Mouse (Mus musculus) liver, embryonic 13.5 days (tissue): ENCODE measurements at regions not wholly inside any gene's neighbourhood (a gene's known extent, or its start where the extent isn't known, plus 50 kb on each side); places are given as distances from the start of the nearest gene placed in this dataset.

ENCODE experiments used
- ATAC-seq: fragments of 200-750 bp; cut with Nextera tagmentation; 2 replicates; pipeline ENCODE4 v1.8.0; 2017; ENCODE audit warnings: low read depth, mild to moderate bottlenecking, moderate number of reproducible peaks, moderate library complexity
- DNase-seq: peaks from one replicate; pipeline ENCODE4 v3.0.0; 2022
- H3K27ac ChIP-seq: fragments of 300-500 bp; sonication (generic); 2 replicates; pipeline ENCODE4 v1.5.1; 2015; ENCODE audit warnings: moderate library complexity, mild to moderate bottlenecking, inconsistent platforms
- H3K27me3 ChIP-seq: fragments of 300-500 bp; sonication (generic); 2 replicates; pipeline ENCODE4 v1.6.1; 2015; ENCODE audit warnings: mild to moderate bottlenecking, inconsistent platforms
- H3K36me3 ChIP-seq: fragments of 300-500 bp; sonication (generic); 2 replicates; pipeline ENCODE4 v1.6.1; 2015; ENCODE audit warnings: mild to moderate bottlenecking, inconsistent platforms
- H3K4me1 ChIP-seq: fragments of 300-500 bp; sonication (generic); replicated peaks from 2 replicates; pipeline ENCODE4 v1.6.1; 2015; ENCODE audit warnings: inconsistent platforms
- H3K4me2 ChIP-seq: fragments of 300-500 bp; sonication (generic); 2 replicates; pipeline ENCODE4 v1.6.1; 2015; ENCODE audit warnings: inconsistent platforms, mild to moderate bottlenecking, moderate library complexity
- H3K4me3 ChIP-seq: fragments of 300-500 bp; sonication (generic); replicated peaks from 2 replicates; pipeline ENCODE4 v1.5.1; 2015; ENCODE audit warnings: mild to moderate bottlenecking, inconsistent platforms
- H3K9ac ChIP-seq: fragments of 300-500 bp; sonication (generic); 2 replicates; pipeline ENCODE4 v1.6.1; 2015; ENCODE audit warnings: mild to moderate bottlenecking, inconsistent platforms
- H3K9me3 ChIP-seq: fragments of 300-500 bp; sonication (generic); replicated peaks from 2 replicates; pipeline ENCODE4 v1.6.1; 2016; ENCODE audit warnings: inconsistent platforms
- WGBS: fragments of 180-500 bp; shearing (Covaris S2); methylation state at CpG from one replicate; pipeline ENCODE4 v1.1.7; 2015; ENCODE audit not compliant: insufficient replicate concordance; 5-methylcytosine and 5-hydroxymethylcytosine counted together

- Histone ChIP-seq H3K4me2 (no peak overlapping the region), H3K4me1 (no peaks in the 10 kb centered on the region), H3K9me3 (no peaks in the 10 kb centered on the region), H3K9ac (no peak overlapping the region), H3K27me3 (no peaks in the 10 kb centered on the region), H3K4me3 (no peak overlapping the region), H3K27ac (no peak overlapping the region), H3K36me3 (no peaks in the 10 kb centered on the region)
- no peak for ATAC-seq
- no peak for DNase-seq
- 59% methylated on average over 3 of the region's 3 CpGs for WGBS
These were observed 133.5 kb upstream of the Dph6 start for GRCm38 (mm10) chr2:114788251-114788650.

DNA sequence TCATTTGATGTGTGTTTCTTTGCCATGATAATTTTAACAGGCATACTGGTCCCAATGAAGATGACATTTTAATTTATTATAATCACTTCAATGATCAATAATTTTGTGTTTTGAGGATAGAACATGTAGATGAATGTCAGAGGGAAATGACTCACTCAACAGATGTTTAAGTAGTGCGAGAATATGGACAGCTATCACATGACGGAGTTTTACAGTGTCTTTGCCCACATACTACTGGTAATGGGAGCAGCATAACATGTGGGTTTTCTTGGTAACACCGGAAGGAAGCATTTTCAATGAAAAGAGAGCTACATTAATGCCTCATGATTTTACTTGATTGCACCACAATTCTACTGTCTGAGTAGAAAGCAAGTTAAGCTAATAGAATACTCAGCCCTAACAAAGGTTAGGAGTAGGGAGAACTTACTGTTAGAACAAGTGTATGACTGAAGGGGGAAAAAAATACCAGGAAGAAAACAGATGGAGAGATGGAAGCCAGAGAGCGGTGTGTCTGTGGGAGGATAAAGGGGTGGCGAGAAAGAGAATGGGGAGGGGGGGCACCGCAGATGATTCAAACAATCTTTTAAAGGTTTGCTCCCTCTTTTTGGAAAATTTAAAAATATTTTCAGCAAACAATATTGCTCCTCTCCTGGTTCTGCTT is 142.0 kb upstream of the Dph6 start:
- H3K4me3 ChIP-seq, result no peak overlapping the region
- no peak overlapping the region for H3K27ac ChIP-seq
- WGBS, result 64% methylated on average over 6 of the region's 6 CpGs
- no peak overlapping the region for H3K9ac ChIP-seq
- H3K9me3 ChIP-seq, result no peaks in the 10 kb centered on the region
- DNase-seq (no peak), ATAC-seq (no peak)
- H3K36me3 ChIP-seq, result no peaks in the 10 kb centered on the region
- no peak overlapping the region for H3K4me2 ChIP-seq
- no peaks in the 10 kb centered on the region for H3K27me3 ChIP-seq
- no peaks in the 10 kb centered on the region for H3K4me1 ChIP-seq

GRCm38 (mm10) chr2:114797291-114797650 is 142.5 kb upstream of the Dph6 start:
- Histone ChIP-seq H3K27ac (no peak overlapping the region), H3K36me3 (no peaks in the 10 kb centered on the region), H3K27me3 (no peaks in the 10 kb centered on the region), H3K9me3 (no peaks in the 10 kb centered on the region), H3K9ac (no peak overlapping the region), H3K4me1 (no peaks in the 10 kb centered on the region), H3K4me3 (no peak overlapping the region), H3K4me2 (no peak overlapping the region)
- ATAC-seq, result no peak
- DNase-seq, result no peak
- WGBS, result 4% methylated on average over 1 of the region's 1 CpGs

DNA sequence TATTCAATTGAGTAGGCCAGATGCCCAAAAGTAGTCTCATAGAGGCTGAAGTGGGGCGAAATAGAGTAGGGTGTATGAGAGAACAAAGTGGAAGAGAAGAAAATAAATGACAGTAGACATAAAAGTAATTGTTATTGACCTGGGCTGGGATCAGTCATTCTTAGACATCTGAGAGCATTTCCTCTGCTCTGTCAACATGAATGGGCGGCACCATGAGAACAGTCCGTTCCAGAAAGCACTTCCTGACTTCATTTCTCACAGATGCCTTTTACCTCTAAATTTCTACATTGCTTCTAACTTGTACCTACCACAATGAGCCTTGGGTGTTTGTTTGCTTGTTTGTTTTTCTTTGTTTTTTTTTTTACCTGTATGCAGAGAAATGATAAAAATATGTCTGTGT is 148.5 kb upstream of the Dph6 start:
- Histone ChIP-seq H3K36me3 (no peaks in the 10 kb centered on the region), H3K9ac (no peak overlapping the region), H3K27ac (no peak overlapping the region), H3K4me3 (no peak overlapping the region), H3K9me3 (no peaks in the 10 kb centered on the region), H3K27me3 (no peaks in the 10 kb centered on the region), H3K4me2 (no peak overlapping the region), H3K4me1 (no peaks in the 10 kb centered on the region)
- 53% methylated on average over 3 of the region's 3 CpGs for WGBS
- DNase-seq, result no peak
- ATAC-seq, result no peak

- 33% methylated on average over 3 of the region's 3 CpGs for WGBS
- Histone ChIP-seq H3K36me3 (no peaks in the 10 kb centered on the region), H3K27me3 (no peaks in the 10 kb centered on the region)
These were observed 149.2 kb upstream of the Dph6 start for GRCm38 (mm10) chr2:114803928-114804327.

DNA sequence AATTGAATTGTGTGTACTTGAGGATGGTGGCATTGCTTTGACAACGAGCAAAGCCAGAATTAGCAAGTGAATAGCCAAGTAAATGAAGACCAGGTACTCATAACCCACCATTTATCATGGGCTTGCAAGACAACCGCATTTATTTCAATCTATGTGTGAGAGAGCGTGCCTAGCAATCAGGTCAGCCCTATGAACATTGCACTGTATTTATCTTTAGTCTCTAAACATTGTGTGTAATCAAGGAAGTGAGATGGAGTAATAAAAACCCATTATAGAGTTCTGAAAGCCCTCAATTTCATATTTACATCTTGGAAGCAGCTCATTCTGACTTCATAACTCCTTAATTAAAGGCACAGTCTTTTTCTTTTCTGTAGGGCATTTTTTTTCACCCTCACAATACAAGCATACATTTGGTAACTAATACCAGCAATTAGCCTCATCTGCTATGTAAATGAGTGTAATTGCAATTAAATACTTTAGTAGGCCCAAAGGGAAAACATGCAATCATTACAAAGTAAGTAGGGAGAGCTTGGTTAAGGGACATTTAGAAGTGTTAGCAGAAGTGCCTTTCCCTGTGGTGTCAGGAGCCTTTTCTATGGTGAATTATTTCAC is 150.8 kb upstream of the Dph6 start:
- Histone ChIP-seq H3K9ac (no peak overlapping the region), H3K9me3 (no peaks in the 10 kb centered on the region), H3K27ac (no peak overlapping the region), H3K4me1 (no peaks in the 10 kb centered on the region), H3K4me2 (no peak overlapping the region), H3K4me3 (no peak overlapping the region), H3K36me3 (no peaks in the 10 kb centered on the region), H3K27me3 (no peaks in the 10 kb centered on the region)
- DNase-seq (no peak), ATAC-seq (no peak)
- 54% methylated on average over 3 of the region's 3 CpGs for WGBS

More at GRCm38 (mm10) chr2:114803928-114804327, 149.2 kb upstream of the Dph6 start:
- no peaks in the 10 kb centered on the region for H3K9me3 ChIP-seq
- H3K4me3 ChIP-seq, result no peak overlapping the region
- H3K4me2 ChIP-seq, result no peak overlapping the region
- no peak overlapping the region for H3K27ac ChIP-seq
- no peaks in the 10 kb centered on the region for H3K4me1 ChIP-seq
- no peak for ATAC-seq
- H3K9ac ChIP-seq, result no peak overlapping the region
- no peak for DNase-seq

DNA sequence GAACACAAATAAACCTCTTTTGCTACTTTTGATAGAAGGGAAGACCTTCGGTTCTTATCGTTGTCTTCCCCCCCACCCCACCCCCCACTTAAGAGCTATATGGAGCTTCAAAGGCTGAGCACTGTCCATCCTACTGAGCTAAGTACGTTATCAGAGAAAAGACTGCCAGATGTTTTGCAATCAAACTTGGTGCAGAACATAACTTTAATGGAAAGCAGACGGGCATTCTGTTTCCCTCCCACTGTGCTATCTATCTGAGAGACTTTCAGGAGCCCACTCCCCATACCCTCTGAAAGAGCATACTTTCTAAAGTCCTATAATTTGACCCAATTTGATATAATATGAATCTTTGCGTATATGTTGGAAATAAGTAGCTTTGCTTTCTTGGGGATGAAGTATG is 153.3 kb upstream of the Dph6 start:
- 54% methylated on average over 5 of the region's 5 CpGs for WGBS
- no peak for ATAC-seq
- H3K9ac ChIP-seq, result no peak overlapping the region
- no peak overlapping the region for H3K4me3 ChIP-seq
- no peaks in the 10 kb centered on the region for H3K9me3 ChIP-seq
- no peaks in the 10 kb centered on the region for H3K4me1 ChIP-seq
- no peak overlapping the region for H3K4me2 ChIP-seq
- no peak overlapping the region for H3K27ac ChIP-seq
- H3K27me3 ChIP-seq, result no peaks in the 10 kb centered on the region
- DNase-seq, result no peak
- H3K36me3 ChIP-seq, result no peaks in the 10 kb centered on the region

- WGBS, result 51% methylated on average over 11 of the region's 11 CpGs
These were observed 157.6 kb upstream of the Dph6 start for GRCm38 (mm10) chr2:114812141-114812902.

GRCm38 (mm10) chr2:114812903-114813290 is 158.1 kb upstream of the Dph6 start:
- H3K4me1 ChIP-seq, result no peaks in the 10 kb centered on the region
- ATAC-seq (no peak), DNase-seq (no peak)
- H3K27ac ChIP-seq, result no peak overlapping the region
- 43% methylated on average over 3 of the region's 3 CpGs for WGBS
- no peaks in the 10 kb centered on the region for H3K27me3 ChIP-seq
- no peaks in the 10 kb centered on the region for H3K36me3 ChIP-seq
- H3K4me2 ChIP-seq, result no peak overlapping the region
- H3K9me3 ChIP-seq, result no peaks in the 10 kb centered on the region
- H3K9ac ChIP-seq, result no peak overlapping the region
- H3K4me3 ChIP-seq, result no peak overlapping the region

More at GRCm38 (mm10) chr2:114812141-114812902, 157.6 kb upstream of the Dph6 start:
- Histone ChIP-seq H3K4me1 (no peaks in the 10 kb centered on the region), H3K27ac (no peak overlapping the region), H3K4me3 (no peak overlapping the region), H3K9me3 (no peaks in the 10 kb centered on the region), H3K27me3 (no peaks in the 10 kb centered on the region), H3K4me2 (no peak overlapping the region), H3K9ac (no peak overlapping the region), H3K36me3 (no peaks in the 10 kb centered on the region)
- DNase-seq (no peak), ATAC-seq (no peak)

DNA sequence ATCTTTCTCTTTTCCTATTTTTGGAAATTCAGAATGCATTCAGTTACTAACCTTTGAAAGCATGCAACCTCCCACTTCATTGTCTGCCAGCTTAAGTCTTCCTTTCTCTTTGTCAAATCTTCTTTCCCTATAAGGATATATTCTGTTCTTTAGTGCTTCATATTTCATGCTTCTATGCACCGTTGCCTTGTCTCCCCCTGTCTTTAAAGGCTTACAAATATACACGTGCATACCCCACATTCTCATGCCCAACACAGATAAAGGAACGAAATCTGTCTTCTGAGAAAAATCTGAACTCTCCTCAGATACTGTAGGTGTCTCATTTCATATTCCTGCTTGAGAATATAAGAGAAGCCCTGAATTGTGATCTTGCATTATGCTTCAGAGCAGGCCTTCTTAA is 167.9 kb upstream of the Dph6 start:
- no peaks in the 10 kb centered on the region for H3K4me1 ChIP-seq
- H3K36me3 ChIP-seq, result no peaks in the 10 kb centered on the region
- 36% methylated on average over 3 of the region's 3 CpGs for WGBS
- ATAC-seq (no peak), DNase-seq (no peak)
- no peak overlapping the region for H3K4me2 ChIP-seq
- H3K4me3 ChIP-seq, result no peak overlapping the region
- no peaks in the 10 kb centered on the region for H3K9me3 ChIP-seq
- H3K9ac ChIP-seq, result no peak overlapping the region
- no peak overlapping the region for H3K27ac ChIP-seq
- no peaks in the 10 kb centered on the region for H3K27me3 ChIP-seq

DNA sequence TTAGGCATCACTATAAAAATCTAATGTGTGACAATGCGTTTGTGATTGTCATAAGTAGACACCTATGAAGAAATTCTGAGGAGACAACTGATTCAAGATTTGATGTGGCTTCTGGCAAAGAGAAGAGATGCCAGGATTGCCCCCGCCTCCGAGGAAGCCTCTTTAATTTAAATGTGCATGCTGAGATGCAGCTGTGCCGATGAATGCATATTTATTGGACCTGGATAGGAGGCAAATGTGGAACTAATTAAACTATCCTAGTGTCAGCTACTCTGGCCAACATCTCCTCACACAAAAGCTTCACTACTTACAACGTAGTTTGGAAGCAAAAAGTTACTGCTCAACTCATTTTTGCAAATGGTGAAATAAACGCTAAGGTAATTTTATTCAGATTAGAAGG is 173.4 kb upstream of the Dph6 start:
- H3K4me2 ChIP-seq, result no peak overlapping the region
- no peaks in the 10 kb centered on the region for H3K9me3 ChIP-seq
- no peak overlapping the region for H3K27ac ChIP-seq
- ATAC-seq (no peak), DNase-seq (no peak)
- 61% methylated on average over 6 of the region's 6 CpGs for WGBS
- H3K4me1 ChIP-seq, result no peaks in the 10 kb centered on the region
- no peak overlapping the region for H3K9ac ChIP-seq
- no peak overlapping the region for H3K4me3 ChIP-seq
- no peaks in the 10 kb centered on the region for H3K27me3 ChIP-seq
- no peaks in the 10 kb centered on the region for H3K36me3 ChIP-seq

DNA sequence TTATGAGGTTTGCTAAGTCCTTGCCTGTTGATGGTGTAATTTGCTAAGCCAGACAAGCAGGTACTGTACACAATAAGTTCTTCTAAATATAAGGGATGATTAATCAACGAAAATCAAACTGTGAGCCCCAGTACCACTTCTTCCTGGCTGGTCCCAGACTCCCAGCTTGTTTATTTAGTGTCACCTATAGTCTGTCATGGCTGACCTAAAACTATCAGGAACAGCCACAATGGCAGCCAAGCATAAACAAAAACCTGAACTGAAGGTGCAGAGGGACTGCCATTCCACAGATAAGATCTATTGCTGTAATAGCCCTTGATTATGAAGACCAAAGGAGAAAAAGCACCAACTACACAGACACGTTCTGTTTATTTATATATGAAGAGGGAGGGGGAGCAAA is 180.9 kb upstream of the Dph6 start:
- H3K4me2 ChIP-seq, result no peak overlapping the region
- H3K27me3 ChIP-seq, result no peaks in the 10 kb centered on the region
- no peaks in the 10 kb centered on the region for H3K36me3 ChIP-seq
- H3K9me3 ChIP-seq, result no peaks in the 10 kb centered on the region
- no peaks in the 10 kb centered on the region for H3K4me1 ChIP-seq
- H3K27ac ChIP-seq, result no peak overlapping the region
- ATAC-seq, result no peak
- H3K4me3 ChIP-seq, result no peak overlapping the region
- H3K9ac ChIP-seq, result no peak overlapping the region
- WGBS, result 18% methylated on average over 2 of the region's 2 CpGs
- DNase-seq, result no peak
